Mouse (Mus musculus): Measurements from ENCODE around the gene Bcorl1.

Bcorl1 gene

DNA sequence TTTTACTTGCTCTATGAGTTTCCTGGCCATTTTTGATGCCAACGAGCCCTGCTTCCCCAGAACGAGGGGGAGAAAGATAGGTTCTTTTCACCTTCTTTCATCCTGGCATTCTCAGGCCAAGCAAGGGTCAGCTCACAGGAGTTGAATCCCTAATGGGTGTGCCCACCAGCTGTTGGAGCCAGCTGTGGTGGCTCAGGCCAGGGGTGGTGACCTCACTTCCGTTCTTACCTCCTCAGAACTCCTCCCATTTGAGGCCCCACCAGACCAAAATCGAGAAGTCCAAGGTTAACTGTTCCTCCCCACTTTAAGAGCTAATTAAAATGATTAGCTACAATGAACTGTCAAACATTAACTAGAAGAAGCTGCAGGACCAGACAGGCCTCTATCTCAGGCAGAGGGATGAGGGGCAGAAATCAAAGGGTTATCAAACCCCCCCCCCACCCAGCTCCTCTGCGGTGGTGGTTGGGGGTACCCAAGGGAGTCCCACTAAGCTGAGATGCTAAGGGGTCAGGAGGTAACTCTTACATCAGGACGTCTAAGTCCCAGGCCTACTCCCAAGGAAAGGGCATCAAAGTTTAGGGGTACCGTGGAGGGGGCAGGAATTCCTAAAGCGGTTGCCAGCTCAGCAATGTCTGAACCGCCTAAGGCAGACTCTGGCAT, 111.2 kb downstream of the Bcorl1 start:
- DNase-seq = no peak

DNA sequence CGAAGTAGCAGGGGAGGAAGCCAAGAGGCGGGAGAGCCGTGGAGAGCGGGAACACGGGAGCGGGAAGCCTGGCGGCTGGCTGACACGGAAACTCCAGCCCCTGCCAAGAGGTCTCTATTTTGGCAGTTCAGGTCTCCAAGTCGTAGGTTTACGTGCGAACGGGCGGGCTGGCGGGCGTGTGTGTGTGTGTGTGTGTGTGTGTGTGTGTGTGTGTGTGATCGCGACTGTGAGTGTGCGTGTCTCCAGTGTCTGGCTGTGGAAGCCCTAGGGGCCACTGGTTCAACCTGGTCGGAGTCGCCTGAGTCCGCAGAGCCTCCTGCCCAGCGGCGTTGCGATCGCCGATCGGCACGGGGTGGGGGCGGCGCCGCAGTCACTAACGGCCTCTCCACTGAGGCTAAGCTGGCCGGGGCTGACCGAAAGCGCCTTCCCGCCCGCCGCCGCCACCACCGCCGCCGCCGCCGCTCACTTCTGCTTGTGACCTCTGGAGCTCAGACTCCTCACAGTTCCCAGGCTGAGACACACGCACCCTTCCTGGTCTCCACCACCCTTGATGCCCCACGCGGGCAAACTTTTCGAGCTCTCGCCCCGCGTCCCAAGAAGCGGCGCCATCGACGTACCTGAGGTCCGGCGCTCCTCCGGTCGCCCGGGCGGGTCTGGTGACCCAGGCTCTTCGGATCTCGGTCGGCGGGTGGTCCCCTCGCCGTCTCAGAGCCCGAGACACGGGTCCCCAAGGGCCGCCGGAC, 111.9 kb downstream of the Bcorl1 start:
- DNase-seq = no peak

DNA sequence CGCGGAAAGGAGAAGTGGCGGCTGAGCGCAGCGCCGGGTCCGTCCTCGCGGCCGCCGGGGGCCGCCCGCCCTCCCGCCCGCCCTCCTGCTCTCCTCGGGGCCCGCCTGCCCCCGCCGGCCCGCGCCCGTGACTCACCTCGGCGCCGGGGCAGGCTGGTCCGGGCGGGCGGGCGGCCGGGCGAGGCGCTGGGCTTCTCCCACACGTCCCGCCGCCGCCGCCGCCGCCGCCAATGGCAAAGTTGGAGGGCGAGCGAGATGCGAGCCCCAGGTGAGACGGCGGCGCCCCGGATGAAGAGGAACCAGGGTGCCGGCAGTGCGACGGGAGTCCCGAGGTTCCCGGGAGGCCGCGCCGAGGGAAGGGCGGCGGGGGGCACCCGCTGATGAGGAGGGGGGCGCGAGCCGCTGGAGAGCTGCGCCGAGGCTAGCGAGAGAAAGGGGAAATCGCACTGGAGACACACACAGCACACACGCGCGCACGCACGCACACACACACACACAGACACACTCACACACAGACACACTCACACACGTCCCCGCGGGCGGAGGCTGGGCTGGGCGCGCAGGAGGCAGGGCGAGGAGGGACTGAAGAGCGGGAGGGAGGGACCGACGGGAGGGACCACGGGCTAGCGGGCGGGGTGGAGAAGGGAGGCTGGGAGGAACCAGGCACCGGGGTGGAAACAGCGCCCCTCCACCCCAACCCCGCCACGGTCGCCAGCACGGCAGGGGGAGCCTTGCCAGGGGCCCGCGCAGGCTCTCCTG, 112.8 kb downstream of the Bcorl1 start:
- no peak for DNase-seq

DNA sequence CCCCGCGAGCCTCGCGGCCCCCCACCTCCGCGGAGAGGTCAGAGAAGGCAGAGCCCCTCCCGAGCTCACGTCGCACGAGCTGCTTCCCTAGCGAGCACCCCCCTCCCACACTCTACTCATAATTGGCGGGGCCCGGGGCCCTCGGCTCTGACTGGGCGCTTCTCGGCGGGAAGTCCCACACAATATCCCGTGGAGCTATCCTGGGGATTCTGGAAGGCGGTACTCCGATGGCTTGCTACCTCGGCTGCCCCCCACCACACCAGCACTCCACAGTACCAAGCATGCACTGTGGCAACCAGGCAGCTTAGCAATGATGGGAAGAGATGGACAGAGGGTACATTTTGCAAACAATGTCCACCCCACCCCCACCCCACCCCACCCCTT, 113.3 kb downstream of the Bcorl1 start:
- no peak for DNase-seq

DNA sequence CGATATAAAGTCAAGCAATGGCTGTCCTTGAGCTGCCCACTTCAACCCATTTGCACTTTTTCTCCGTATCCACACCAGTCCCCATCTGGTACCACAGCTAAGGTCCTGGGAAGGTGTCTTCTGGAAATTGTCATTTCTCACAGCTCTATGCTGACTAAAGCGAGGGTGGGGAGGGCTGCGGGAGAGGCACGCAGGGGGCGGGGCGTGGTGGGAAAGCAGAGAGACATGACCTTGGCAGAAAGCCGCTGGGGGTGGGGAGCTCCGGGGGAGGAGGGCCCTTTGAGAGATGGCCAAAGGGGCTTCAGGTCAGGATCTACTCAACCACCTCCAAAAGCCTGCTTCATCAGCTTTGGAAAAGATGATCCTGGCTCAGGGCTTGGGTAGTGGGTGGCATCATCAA, 113.9 kb downstream of the Bcorl1 start:
- DNase-seq = no peak

DNA sequence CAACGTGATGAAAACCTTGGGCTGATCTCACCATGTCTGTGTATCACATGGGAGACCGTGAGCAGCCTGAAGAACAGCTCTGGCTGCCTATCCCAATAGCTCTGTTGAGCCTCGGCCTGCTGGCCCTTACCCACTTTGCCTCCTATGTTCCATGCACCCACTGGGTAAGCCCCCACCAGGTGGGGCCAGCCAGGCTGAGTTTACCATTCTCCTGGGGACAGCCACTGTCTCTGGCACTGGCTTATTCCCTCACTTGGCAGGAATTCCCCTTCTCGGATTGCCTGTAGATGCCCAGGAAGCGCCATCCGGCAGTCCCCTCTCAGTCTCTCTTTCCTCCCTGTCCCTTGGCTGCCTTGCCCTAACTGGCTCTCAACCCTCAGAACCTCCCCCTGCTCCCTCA, 115.8 kb downstream of the Bcorl1 start:
- DNase-seq = no peak

Data from cerebellum, adult 11 months (tissue).